Mouse (Mus musculus) hindbrain, embryonic 12.5 days (tissue): ENCODE measurements at regions not wholly inside any gene's neighbourhood (a gene's known extent, or its start where the extent isn't known, plus 50 kb on each side); places are given as distances from the start of the nearest gene placed in this dataset.

ENCODE experiments used
- ATAC-seq: fragments of 200-750 bp; cut with Nextera tagmentation; 2 replicates; pipeline ENCODE4 v1.8.0; 2017; ENCODE audit warnings: moderate TSS enrichment; ENCODE audit not compliant: low FRiP score
- H3K27ac ChIP-seq: fragments of 300-500 bp; sonication (generic); 2 replicates; pipeline ENCODE4 v1.5.1; 2016; ENCODE audit warnings: mild to moderate bottlenecking
- H3K27me3 ChIP-seq: fragments of 300-500 bp; sonication (generic); 2 replicates; pipeline ENCODE4 v1.6.1; 2016; ENCODE audit warnings: mild to moderate bottlenecking
- H3K36me3 ChIP-seq: fragments of 300-500 bp; sonication (generic); 2 replicates; pipeline ENCODE4 v1.6.1; 2016; ENCODE audit warnings: mild to moderate bottlenecking
- H3K4me1 ChIP-seq: fragments of 300-500 bp; sonication (generic); 2 replicates; pipeline ENCODE4 v1.6.1; 2016
- H3K4me2 ChIP-seq: fragments of 300-500 bp; sonication (generic); replicated peaks from 2 replicates; pipeline ENCODE4 v1.6.1; 2016; ENCODE audit warnings: mild to moderate bottlenecking
- H3K4me3 ChIP-seq: fragments of 300-500 bp; sonication (generic); 2 replicates; pipeline ENCODE4 v1.5.1; 2016; ENCODE audit warnings: mild to moderate bottlenecking
- H3K9ac ChIP-seq: fragments of 300-500 bp; sonication (generic); 2 replicates; pipeline ENCODE4 v1.6.1; 2016; ENCODE audit warnings: mild to moderate bottlenecking, moderate library complexity
- H3K9me3 ChIP-seq: fragments of 300-500 bp; sonication (generic); replicated peaks from 2 replicates; pipeline ENCODE4 v1.6.1; 2016; ENCODE audit warnings: mild to moderate bottlenecking
- WGBS: fragments of 180-500 bp; shearing (Covaris S2); methylation state at CpG from one replicate; pipeline ENCODE4 v1.1.7; 2016; 5-methylcytosine and 5-hydroxymethylcytosine counted together

DNA sequence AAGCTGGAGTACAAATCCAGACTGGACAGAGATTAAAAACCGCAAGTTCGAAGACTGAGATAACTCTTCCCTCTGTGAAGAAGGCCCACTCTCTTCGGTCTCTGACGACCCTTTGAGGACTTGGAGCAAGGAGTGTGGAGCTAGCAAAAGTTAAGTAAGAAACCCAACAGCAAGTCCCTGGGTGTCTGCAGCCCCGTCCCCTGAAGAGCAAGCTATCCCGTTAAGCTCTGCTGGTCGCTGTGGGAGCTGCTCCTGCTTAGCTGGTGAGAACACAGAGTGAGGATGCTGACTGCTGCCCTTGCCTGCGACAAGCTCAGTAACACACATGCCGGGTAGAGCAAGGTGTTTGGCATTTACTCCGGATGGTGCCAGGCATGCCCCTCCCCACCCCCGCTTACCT lies 115.2 kb upstream of the Pja1 start:
- WGBS, result 66% methylated on average over 11 of the region's 11 CpGs
- H3K27me3 ChIP-seq, result peaks cover 42% of the 10 kb centered on the region
- H3K9me3 ChIP-seq, result no peaks in the 10 kb centered on the region
- H3K4me3 ChIP-seq, result no peak overlapping the region
- peaks cover 6% of the 10 kb centered on the region; the same call in 1 of the 2 replicates for H3K4me1 ChIP-seq
- H3K4me2 ChIP-seq, result no peak overlapping the region
- ATAC-seq, result no peak
- H3K36me3 ChIP-seq, result no peaks in the 10 kb centered on the region
- H3K27ac ChIP-seq, result no peak overlapping the region
- H3K9ac ChIP-seq, result no peak overlapping the region

DNA sequence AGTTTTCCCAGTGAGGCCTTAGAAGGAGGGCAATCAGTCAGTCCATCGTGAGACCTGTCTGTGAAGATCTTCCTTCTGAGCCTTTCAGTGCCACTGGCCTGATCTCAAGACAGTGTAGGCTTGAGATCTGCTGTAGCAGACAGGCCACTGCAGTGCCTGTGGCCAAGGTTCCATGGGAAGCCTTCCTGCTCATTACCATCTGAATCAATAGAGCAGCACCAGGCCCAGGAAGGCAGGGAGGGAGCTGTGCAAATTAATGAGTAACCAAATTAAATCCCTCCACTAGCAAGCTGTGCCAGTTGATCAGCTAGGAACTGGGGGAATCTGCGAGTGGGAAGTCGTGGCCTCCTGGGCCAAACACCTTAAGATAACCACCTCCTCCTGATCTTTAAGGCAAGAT lies 114.6 kb upstream of the Pja1 start:
- H3K27ac ChIP-seq, result no peak overlapping the region
- H3K27me3 ChIP-seq, result peaks cover 48% of the 10 kb centered on the region
- no peaks in the 10 kb centered on the region for H3K9me3 ChIP-seq
- peak; percentile 50; the same call in 1 of the 2 replicates for ATAC-seq
- WGBS, result 40% methylated on average over 3 of the region's 3 CpGs
- H3K36me3 ChIP-seq, result no peaks in the 10 kb centered on the region
- H3K4me1 ChIP-seq, result peaks cover 6% of the 10 kb centered on the region; the same call in 1 of the 2 replicates
- no peak overlapping the region for H3K4me2 ChIP-seq
- no peak overlapping the region for H3K4me3 ChIP-seq
- no peak overlapping the region for H3K9ac ChIP-seq

DNA sequence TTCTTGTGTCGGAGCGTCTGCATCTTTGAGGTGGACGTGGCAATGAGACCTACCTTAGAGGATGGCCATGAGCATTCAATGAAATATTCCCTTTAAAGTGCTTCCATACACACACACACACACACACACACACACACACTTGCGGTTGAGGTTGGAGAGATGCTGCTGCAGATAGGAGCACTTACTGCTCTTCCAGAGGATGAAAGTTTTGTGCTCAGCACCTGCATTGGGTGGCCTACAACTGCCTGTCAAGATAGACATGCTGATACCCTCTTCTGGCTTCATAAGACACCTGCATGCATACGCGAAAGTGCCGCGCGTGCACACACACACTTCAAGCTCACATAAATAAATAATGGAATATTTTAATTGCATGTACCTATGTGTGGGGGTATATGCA lies 111.5 kb upstream of the Pja1 start:
- no peaks in the 10 kb centered on the region for H3K36me3 ChIP-seq
- H3K9me3 ChIP-seq, result no peaks in the 10 kb centered on the region
- H3K27ac ChIP-seq, result no peak overlapping the region
- no peak overlapping the region for H3K4me2 ChIP-seq
- 94% methylated on average over 9 of the region's 9 CpGs for WGBS
- H3K9ac ChIP-seq, result no peak overlapping the region
- ATAC-seq, result no peak
- H3K27me3 ChIP-seq, result peaks cover 50% of the 10 kb centered on the region
- H3K4me1 ChIP-seq, result peaks cover 6% of the 10 kb centered on the region; the same call in 1 of the 2 replicates
- no peak overlapping the region for H3K4me3 ChIP-seq

DNA sequence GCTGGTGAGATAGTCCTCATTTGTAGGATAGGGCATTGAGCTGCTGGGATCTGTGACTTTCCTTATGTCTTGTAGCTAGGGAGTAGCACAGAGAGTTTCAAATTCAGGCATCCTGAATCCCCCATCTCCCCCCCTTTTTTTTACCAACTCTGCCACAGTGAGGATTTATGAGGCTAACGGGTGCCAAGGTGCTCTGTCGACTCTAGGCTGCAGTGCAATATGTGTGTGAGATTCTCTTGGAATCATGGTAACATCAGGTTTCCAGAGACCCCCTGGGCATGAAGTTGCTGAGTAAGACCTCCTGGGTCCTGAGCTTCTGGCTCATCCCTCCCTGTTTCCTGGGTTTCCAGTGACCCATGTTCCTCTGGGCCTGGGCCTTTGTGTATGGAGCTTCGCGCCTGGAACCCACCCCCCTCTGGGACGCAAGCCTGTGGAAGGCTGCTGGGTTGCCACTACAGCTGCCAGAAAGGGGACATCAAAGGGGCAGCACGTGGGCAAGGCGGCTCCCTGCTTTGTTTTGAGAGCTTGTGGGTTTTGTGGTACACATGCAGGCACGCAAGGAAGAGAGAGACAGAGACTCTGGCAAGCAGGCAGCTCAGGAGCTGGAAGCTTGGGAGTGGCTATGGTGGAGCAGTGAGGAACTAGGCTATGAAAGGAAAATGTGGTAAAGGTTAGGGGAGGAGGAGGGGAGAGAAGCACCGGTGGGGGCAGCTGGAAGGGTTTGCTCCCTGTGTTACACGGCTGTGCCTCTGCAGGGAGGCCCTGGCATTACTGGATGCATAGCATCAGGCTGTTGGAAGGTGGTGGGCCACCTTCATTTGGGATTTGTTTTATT lies 110.8 kb upstream of the Pja1 start:
- 43% methylated on average over 10 of the region's 10 CpGs for WGBS

DNA sequence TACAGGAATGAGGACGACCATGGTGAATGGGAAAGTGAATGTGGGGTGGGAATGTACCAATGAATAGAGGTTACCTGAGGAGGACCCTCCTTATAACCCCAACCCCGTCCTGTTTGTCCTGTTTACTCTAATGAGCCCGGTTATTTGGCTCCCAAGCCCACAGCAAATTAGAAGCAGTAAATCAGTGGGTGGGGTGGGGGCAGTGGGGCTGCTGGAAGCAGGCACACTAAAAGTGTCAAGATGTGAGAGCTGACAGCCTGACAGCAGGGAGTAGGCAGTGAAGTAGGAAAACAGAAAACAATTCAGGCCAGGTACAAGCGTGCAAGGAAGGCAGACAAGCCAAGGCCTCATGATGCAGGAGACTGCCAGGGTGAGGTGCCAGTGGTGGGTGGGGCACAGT lies 108.1 kb upstream of the Pja1 start:
- Histone ChIP-seq H3K4me1 (peaks cover 6% of the 10 kb centered on the region; the same call in 1 of the 2 replicates), H3K27me3 (peaks cover 50% of the 10 kb centered on the region), H3K36me3 (no peaks in the 10 kb centered on the region), H3K27ac (no peak overlapping the region), H3K4me2 (no peak overlapping the region), H3K9me3 (no peaks in the 10 kb centered on the region), H3K9ac (no peak overlapping the region), H3K4me3 (no peak overlapping the region)
- ATAC-seq, result no peak
- 62% methylated on average over 4 of the region's 4 CpGs for WGBS

More for the DNA sequence above, 110.8 kb upstream of the Pja1 start:
- no peak overlapping the region for H3K27ac ChIP-seq
- H3K36me3 ChIP-seq, result no peaks in the 10 kb centered on the region
- no peaks in the 10 kb centered on the region for H3K9me3 ChIP-seq
- H3K27me3 ChIP-seq, result peaks cover 43% of the 10 kb centered on the region
- H3K9ac ChIP-seq, result no peak overlapping the region
- no peak for ATAC-seq
- H3K4me3 ChIP-seq, result no peak overlapping the region
- peaks cover 6% of the 10 kb centered on the region; the same call in 1 of the 2 replicates for H3K4me1 ChIP-seq
- no peak overlapping the region for H3K4me2 ChIP-seq

DNA sequence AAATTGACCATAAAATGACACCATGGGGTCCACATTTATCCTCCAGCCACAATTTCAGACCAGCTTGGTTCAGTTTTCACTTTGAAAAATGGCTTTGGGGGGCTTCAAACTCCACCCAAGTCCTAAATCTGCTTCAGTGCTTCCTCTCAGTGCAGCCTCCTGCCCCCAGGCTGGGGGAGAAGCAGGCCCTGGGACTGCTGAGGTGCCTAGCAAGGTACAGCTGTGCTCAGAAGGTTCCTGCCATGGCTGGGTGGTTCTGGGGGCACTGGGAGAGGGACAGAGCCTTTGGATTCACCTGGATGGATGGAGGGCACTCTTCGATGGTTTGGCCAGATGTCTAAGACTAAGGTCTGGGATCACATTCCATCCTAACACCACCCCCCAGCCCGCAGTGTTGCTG lies 107.7 kb upstream of the Pja1 start:
- 74% methylated on average over 2 of the region's 2 CpGs for WGBS
- Histone ChIP-seq H3K36me3 (no peaks in the 10 kb centered on the region), H3K27ac (no peak overlapping the region), H3K27me3 (peaks cover 52% of the 10 kb centered on the region), H3K4me2 (no peak overlapping the region), H3K4me1 (peaks cover 6% of the 10 kb centered on the region; the same call in 1 of the 2 replicates), H3K4me3 (no peak overlapping the region), H3K9ac (no peak overlapping the region), H3K9me3 (no peaks in the 10 kb centered on the region)
- ATAC-seq, result no peak

DNA sequence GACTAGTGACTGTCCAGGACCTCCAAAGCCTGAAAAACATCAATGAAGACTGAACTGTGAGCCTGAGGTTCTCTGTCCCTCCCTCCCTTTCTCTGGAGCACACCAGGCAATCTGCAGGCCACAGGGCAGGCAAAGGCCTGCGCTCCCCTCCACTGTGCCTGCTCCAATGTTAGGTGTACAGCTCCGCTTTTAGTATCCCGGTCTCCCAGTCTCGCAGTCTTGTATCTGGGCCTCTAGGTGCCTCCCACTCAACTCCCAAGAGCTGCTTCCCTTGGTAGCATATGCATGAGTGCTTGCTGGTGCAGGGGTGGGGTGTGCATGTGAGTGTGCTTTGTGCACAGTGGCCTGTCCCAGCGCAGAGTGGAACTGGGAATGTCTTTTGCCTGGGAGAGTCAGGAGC lies 104.0 kb upstream of the Pja1 start:
- 43% methylated on average over 5 of the region's 5 CpGs for WGBS
- no peaks in the 10 kb centered on the region for H3K4me1 ChIP-seq

DNA sequence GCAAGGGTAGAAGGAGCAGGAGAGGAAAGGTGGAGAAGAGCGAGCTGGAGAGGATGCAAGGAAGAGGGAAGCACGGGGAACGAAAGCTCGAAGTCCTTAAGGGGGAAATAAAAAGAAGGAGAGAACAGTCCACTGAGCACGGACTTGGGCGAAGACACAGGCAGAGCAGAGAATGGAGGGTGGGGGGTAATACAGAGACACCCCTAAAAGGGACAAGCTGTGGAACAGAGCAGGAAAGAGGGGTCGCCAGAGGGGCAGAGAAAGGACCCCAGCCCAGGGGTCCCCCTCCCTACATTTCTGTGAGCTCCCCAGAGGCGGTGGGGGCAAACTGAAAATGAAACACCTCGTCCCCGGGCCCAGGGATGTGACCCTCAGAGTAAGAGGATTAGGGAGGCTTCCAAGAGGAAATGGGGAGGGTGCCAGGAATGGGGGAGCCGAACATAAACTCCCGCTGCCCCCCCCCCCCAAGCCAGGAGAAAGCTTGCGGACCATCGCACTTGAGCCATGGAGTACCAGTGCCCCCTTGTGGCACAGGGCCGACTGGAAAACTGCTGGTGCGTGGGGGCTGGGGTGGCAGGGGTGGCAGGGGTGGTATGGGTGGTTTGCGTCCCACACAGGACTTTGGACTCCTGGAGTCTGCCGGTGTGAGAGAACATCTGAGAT lies 103.5 kb upstream of the Pja1 start:
- 30% methylated on average over 18 of the region's 18 CpGs for WGBS
- Histone ChIP-seq H3K9ac (0 out of 2 replicates have a peak overlapping the region, but pooled peaks have one; percentile 43), H3K4me2 (peak overlapping the region; percentile 46), H3K36me3 (no peaks in the 10 kb centered on the region), H3K27me3 (peaks cover 73% of the 10 kb centered on the region), H3K4me3 (no peak overlapping the region; the same call in 1 of the 2 replicates), H3K9me3 (no peaks in the 10 kb centered on the region), H3K4me1 (no peaks in the 10 kb centered on the region), H3K27ac (no peak overlapping the region)
- ATAC-seq, result peak; percentile 53

More for the DNA sequence above, 104.0 kb upstream of the Pja1 start:
- ATAC-seq, result peak; percentile 60
- Histone ChIP-seq H3K9ac (no peak overlapping the region), H3K9me3 (no peaks in the 10 kb centered on the region), H3K4me3 (no peak overlapping the region), H3K27me3 (peaks cover 68% of the 10 kb centered on the region), H3K27ac (no peak overlapping the region), H3K36me3 (no peaks in the 10 kb centered on the region), H3K4me2 (no peak overlapping the region)

DNA sequence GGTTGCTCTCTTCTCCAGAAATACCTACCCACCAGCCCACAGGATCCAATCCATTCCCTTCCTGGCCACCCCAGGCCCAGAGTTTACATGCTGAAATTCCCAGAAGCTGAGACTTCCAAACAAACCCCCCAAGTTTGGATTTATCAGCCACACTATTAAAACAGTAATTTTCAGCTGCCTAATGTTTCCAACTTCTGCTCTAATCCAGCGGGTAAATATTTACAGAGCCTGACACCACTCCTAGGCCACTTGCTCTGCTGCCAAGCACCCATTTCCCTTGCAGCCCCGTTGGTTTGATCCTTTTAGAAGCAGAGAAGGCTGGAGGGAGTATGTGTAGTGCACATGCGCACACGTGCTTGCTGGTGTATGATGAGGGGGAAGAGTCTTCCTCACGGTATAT lies 99.1 kb upstream of the Pja1 start:
- 87% methylated on average over 5 of the region's 5 CpGs for WGBS
- no peaks in the 10 kb centered on the region for H3K9me3 ChIP-seq
- no peak overlapping the region for H3K27ac ChIP-seq
- no peaks in the 10 kb centered on the region for H3K36me3 ChIP-seq
- no peak overlapping the region for H3K4me2 ChIP-seq
- no peak overlapping the region for H3K4me3 ChIP-seq
- peaks cover 8% of the 10 kb centered on the region; the same call in 1 of the 2 replicates for H3K4me1 ChIP-seq
- H3K9ac ChIP-seq, result no peak overlapping the region
- ATAC-seq, result no peak
- peaks cover 93% of the 10 kb centered on the region for H3K27me3 ChIP-seq

DNA sequence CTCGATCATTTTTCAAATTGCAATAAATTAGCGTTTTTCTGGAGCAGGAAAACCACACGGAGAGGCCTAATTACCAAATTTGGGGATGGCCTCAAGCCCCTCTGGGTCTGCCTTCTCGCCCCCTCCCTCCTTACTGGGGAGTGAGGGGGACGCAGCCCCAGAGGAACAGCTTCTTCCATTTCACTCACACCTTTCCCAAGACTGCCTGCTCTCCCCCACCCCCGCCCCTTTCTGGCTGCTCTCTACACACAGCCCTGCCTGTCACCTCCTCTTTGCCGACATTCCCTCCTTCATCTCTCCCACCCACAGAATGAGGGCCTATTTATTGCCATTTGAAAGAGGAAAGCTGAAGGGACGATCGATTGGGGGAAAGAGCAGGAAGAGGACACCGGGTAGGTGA lies 97.2 kb upstream of the Pja1 start:
- no peaks in the 10 kb centered on the region for H3K36me3 ChIP-seq
- H3K27ac ChIP-seq, result peak overlapping the region; percentile 62
- ATAC-seq, result peak; percentile 53; the same call in 1 of the 2 replicates
- H3K4me2 ChIP-seq, result peak overlapping the region; percentile 41
- H3K27me3 ChIP-seq, result peaks cover 95% of the 10 kb centered on the region
- 21% methylated on average over 10 of the region's 10 CpGs for WGBS
- no peak overlapping the region for H3K9ac ChIP-seq
- no peaks in the 10 kb centered on the region for H3K9me3 ChIP-seq
- H3K4me3 ChIP-seq, result no peak overlapping the region
- H3K4me1 ChIP-seq, result peaks cover 11% of the 10 kb centered on the region; the same call in 1 of the 2 replicates

DNA sequence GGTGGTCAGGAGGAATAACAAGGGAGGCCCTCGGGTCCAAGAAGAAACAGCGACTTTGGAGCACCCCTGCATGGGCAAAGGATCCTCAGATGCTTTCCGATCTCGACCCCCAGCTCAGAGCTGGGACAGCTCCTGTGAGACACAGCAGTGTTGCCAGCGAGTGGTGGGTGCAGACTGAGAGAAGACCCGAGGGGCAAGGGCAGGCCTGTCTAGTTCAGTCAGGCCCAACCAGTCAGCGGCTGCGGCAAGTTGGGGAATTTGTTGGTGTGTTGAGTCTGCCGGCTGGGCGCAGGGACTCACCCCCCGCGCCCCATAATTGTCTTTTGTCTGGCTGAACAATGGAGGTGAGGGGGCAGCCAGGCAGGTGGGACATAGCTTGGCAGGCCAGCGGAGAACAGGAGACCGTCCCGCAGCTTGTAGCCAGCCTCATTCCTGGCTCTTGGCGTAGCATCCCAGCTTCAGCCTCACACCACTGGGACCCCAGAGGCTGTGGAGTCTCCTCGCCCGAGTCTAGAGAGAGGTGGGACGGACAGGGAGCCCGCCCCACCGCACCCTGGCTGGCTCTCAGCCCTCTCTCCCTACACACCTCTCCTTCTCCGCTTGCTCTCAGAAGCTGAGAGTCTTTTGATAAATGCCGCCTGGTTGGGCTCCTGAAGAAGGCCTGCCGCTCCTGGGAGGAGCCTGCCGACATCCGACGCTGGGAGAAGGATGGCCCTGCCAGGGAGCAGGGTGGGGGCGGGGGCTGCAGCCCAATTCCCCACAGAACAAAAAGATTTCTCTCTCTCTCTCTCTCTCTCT lies 96.5 kb upstream of the Pja1 start:
- Histone ChIP-seq H3K27ac (peak overlapping the region; percentile 62), H3K4me1 (peaks cover 11% of the 10 kb centered on the region; the same call in 1 of the 2 replicates), H3K36me3 (no peaks in the 10 kb centered on the region), H3K9ac (no peak overlapping the region), H3K4me3 (no peak overlapping the region), H3K4me2 (peak overlapping the region; percentile 41), H3K27me3 (peaks cover 95% of the 10 kb centered on the region), H3K9me3 (no peaks in the 10 kb centered on the region)
- WGBS, result 30% methylated on average over 26 of the region's 28 CpGs
- ATAC-seq, result peak; percentile 84

DNA sequence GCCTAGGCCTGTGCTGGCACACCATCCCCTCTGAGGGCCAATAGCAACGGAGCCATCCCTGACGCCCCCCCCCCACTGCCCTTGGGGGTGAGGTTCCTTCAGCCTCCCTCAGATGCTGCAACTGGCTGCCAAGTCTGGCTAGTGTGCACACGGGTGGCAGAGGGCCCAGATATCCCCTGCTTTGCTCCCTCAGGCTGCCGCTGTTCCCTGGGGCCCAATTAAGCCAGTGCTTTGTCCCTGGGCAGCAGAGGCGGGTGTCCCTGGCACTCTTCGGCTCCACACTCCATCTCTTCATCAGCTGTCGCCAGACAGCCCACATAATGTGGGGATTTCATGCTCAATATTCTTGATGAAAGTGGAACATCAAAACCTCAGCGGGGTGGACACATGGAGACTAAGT lies 90.9 kb upstream of the Pja1 start:
- H3K9ac ChIP-seq, result no peak overlapping the region
- peak; percentile 60 for ATAC-seq
- no peaks in the 10 kb centered on the region for H3K36me3 ChIP-seq
- peaks cover 17% of the 10 kb centered on the region for H3K4me1 ChIP-seq
- no peak overlapping the region for H3K4me3 ChIP-seq
- peaks cover 97% of the 10 kb centered on the region for H3K27me3 ChIP-seq
- H3K9me3 ChIP-seq, result no peaks in the 10 kb centered on the region
- H3K27ac ChIP-seq, result no peak overlapping the region
- WGBS, result 41% methylated on average over 7 of the region's 8 CpGs
- no peak overlapping the region for H3K4me2 ChIP-seq
